Mouse (Mus musculus) adrenal gland, adult (tissue): Measurements from ENCODE around the gene Mpst.

Source experiments
- DNase-seq, 2 experiments: peaks; one replicate each; pipeline ENCODE4 v3.0.0; 2022 to 2023; ENCODE audit warnings: low spot score in 1 of 2; ENCODE audit not compliant: inconsistent age in 2 of 2

Gene Mpst

DNA sequence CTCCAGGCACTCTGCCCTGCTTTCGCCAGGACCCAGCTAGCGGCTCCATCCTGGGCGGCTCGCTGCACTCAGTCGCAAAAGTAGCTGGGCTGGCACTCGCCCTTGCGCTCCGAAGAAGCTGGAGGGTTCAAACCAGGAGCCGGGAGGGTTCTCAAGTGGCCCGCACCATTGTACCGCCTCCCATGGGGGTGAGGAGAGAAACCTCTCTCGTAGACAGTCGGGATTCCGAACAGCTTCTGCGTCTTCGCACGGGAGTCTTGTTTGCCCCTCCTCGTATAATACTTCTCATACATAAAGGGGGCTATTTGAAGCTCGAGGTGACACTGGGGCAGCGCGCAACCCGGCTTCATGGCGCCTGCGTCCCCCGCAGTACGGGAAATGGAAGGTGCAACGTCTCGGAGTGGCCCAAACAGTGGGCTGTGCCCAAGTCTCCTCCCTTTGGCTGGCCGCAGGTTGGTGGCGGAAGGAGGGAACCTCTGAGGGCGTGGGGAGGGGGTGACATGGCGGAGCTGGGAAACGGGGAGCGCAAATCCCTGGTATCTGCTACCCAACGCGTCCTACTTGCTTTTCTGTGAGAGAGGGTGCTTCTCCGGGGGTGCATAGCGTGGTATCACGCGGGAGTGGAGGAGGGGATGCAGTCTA lies at the start of gene Mpst:
TSS of gene Mpst (plus strand) at position 124 of the 642 bp plus-strand sequence.
- peak; percentile 93 to 98 for DNase-seq

DNA sequence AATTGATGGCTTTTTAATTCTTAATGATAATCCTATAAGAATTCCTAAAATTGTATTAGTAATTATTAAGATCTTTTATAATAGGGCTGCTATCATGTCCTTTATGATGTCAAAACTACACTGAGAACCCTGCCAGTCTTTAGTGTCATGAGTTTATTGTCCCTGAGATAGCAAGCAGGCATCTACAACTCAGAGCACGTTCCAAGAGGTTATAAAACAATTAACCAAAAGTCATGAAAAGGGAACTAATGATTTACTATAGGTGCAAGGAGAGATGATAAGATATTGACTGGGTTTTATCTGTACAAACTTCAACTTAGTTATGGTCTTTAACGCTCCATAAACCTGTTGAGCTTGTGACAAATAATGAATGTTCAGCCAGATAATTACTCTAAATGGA lies 40.3 kb upstream of the Mpst start:
- DNase-seq: no peak

GRCm38 (mm10) chr15:78366875-78367274 lies 39.3 kb upstream of the Mpst start:
- DNase-seq: no peak

- no peak for DNase-seq
These were observed 38.4 kb upstream of the Mpst start for GRCm38 (mm10) chr15:78367811-78368210.

- DNase-seq: peak; percentile 75 to 85
These were observed 37.3 kb upstream of the Mpst start for GRCm38 (mm10) chr15:78368926-78369346.

GRCm38 (mm10) chr15:78369641-78370040 lies 36.6 kb upstream of the Mpst start:
- DNase-seq: no peak

GRCm38 (mm10) chr15:78372796-78373195 lies 33.4 kb upstream of the Mpst start:
- DNase-seq: no peak

DNA sequence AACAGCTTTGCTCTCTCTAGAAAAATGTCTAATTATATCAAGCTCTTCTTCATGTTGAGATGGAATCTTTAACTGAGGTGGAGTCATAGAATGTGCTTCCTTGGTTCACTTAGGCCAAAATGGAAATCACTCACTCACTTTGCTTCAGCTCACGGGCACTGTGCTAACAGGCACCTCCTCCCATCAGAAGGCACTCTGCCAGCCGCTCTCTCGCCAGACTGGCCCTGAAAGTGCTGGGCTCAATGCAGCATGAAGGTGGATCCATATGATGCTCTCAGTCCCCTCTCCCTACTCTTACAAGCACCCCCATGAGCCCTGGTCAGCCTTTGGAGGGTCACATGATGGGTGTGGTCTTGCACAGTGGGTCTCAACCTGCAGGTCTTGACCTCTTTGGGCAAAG lies 32.0 kb upstream of the Mpst start:
- peak; percentile 73 to 79 for DNase-seq

DNA sequence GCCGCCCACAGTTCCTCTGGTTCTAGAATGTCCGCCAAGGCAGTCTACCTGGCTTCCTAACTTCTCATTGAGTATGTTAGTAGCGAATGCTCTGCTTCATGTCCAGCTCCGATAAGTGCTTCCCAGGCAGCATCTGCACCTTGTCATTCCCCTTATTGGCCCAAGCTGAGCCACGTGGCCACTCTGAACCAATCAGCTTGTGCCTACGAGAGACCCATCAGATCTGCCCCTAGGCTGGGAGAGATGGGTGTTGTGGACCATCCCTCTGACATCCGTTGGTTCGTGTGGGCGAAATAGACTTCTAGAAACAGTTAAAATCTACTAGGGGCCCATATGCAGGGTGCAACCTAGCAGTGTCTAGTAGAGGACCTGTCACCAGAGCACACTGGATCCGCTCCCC lies 28.4 kb upstream of the Mpst start:
- DNase-seq: no peak

DNA sequence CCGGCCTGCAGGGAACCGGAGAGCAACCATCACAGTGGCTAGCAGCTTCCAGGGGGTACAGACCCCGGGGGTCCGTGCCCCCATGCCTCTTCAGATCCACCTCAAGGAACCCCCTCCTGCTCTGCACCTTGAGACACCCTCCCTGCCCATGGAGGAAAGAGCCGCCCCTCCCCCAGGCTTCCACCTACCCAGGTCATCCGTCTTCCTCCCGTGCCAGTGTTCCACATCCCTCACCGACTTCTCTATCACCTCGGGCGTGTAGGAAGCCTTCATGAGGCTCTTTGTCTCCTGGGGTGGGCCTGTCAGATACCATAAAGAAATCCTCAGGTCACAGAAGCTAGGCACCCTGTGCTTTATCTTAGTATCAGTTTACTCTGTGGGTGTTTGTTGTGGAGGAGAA lies 27.7 kb upstream of the Mpst start:
- no peak for DNase-seq

- no peak for DNase-seq
These were observed 26.0 kb upstream of the Mpst start for GRCm38 (mm10) chr15:78380208-78380607.

GRCm38 (mm10) chr15:78380741-78381140 lies 25.5 kb upstream of the Mpst start:
- DNase-seq: no peak

DNA sequence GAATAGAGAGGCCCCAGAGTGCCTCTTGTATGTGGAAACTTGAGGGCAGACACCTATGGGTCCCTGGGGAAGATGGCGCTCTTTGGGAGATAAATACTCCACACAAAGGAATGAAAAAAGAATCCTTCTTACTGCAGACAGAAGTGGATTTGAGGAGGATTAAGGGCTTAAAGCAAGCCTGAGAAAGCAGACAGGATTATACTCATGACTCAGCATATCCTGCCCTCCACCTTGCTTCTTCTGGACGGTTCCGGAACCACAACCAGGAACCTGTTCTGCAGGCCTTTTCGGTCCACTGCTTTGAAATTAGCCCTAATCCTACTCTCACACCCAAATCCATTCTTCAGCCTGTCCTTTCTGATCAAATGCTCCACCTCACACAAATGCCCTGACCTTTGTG lies 24.1 kb upstream of the Mpst start:
- no peak for DNase-seq

- DNase-seq: peak; percentile 44 to 64
These were observed 22.6 kb upstream of the Mpst start for GRCm38 (mm10) chr15:78383450-78384219.

DNA sequence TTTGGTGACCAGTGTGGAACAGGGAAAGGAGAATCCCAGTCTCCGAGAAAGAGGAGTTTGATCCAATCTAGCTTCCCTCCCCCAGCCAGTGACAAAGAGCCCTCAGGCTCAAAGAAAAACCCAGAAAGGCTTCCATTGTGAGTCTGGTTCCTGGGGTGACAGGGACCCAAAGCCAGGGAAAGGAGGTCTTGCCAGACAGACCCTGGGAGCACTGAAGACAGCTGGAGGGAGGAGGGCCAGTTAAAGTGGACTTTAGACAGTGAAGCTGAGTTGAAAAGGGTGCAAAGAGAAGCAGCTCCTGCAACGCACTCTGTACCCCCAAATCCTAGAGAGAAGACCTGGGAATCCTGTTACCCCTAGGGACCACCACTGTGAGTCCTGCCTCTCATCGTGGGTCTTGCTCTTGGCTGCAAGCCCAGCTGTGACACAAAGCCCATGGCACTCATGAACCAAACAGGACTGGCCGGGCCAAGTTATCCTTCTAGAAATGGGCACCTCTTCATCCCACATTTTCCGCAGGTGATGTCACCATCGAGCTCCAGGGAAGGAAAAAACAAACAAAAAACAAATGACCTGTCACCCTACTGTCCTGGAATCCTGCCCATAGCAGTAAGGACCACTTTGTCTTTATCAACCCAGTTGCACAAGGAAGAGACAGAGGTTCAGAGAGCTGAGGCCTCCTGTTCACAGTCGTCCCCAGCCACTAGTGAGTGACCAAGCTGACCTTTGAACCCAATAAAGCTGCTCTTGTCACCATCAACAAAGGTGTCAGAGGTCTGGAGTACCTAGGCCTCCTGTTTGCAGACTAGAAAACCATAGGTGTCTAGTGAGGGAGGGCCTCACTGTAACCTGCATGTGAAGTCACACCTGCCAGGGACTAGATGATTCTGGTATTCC lies 21.7 kb upstream of the Mpst start:
- DNase-seq: no peak

DNA sequence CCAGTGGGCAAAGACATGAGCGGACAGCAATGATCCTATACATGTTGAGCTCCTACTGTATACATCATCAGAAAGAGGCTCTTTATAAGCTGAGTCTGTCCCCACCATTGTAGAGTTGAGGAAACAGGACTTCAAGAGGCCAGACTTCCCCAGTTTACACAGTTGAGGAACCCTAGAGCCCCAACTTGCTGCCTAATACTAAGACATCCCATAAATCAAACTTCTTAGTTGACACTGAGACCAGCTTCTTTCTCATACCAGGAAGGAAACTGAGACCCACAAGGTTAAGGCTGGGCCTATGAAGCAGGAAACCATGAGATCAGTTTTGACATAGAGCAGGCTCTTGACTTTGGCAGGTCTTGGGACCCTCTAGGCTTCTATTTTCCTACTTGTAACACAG lies 20.7 kb upstream of the Mpst start:
- DNase-seq: no peak

DNA sequence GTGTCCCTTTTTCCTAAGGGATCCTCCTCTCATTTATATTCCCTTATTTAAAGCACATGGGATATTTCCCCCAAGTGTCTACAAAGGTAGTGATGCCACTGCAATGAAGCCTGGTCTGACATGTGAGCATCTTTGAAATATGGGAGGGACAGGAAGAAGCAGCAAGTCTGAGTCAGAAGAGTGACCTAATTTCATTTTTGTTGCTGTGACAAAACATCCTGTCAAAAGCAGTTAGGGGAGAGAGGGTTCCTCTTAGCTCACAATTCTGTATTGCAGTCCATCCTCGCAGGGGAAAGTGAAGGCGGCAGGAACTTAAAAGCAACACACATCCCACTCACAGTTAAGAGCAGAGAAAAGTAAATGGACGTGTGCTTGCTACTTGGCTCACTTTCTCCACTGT lies 15.4 kb upstream of the Mpst start:
- DNase-seq: no peak

DNA sequence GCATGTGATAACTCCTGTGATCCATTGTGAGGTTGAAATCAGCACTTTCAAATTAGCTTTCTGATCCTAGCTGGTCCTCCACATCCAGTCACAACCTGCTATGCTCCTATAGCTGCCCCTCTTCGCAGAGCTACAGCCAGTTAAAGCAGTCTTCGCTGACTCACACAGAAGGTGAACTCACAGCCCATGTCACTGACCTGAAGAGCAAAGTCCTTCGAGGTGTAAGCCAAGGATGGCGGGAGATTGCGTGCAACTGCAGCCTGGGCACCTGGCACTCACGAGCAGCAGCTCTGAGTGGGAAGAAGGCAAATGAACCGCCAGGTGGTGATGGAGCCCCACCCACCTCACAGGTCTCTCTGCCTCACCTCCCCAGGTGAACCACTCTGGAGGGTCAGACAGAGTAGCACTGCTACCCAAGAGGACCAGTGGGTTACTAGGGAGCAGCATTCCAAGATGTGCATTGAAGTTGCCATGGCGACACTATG lies 10.7 kb upstream of the Mpst start, which contains the start of gene Tex33:
TSS of gene Tex33 (minus strand) at position 435 of the 485 bp plus-strand sequence.
- DNase-seq: no peak

GRCm38 (mm10) chr15:78401345-78401744 lies 4.9 kb upstream of the Mpst start:
- peak in 1 of 2 experiments; percentile 65 for DNase-seq

- DNase-seq: peak; percentile 90 to 95
These were observed 4.3 kb upstream of the Mpst start for GRCm38 (mm10) chr15:78401921-78402320.

DNA sequence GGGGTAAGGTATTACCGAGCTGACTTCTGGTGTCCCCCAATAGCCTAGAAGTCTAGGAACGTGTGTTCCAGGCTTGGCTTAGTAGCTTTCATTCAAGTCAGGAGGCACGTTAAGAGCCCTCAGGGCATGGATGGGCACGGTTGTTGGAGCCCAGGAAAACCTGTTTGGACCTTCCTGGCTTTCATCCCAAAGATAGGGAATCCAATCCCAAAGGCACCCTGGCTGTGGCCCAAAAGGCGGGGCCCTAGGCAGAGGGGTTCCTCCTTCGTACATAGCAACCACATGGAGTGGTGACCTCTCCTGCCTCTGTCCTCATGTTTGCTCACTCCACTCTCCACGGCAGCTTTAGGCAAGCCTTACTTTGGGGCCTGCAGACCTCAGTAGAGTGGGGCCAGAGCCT lies 3.8 kb upstream of the Mpst start:
- peak; percentile 81 to 92 for DNase-seq
